In the genomic region with DNA sequence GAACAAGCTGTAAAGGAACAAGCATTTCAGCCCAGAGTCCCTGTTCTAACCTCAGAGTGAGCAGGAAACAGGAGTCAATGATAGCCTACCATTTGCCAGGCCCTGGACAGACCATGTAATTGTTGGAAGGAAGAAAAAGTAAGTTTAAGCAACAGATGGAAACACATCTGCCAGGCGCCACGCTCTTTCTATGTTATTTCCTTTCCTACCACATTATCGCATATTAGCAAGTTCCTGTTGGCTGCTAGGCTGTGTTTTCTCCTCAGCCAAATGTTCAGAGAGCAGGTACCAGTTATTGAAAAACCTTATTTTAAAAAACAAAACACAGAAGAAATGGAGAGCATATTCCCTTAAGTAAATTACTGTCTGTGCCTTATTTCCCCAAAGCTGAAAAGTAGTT, we compare ENCODE assay signal across 17 mouse cellular contexts.
DNase-seq lines count a peak whose midpoint lies in the region; ATAC-seq and TF ChIP-seq lines count a peak whose summit lies in the region.
"Had no signal": no experiment of that assay in that cellular context is flagged by ENCODE, and none has a peak within 500 bp of the region (broad histone marks: within the 10 kb centered on the region; RNA-seq: fewer than 3 reads in every experiment).

No protein-coding gene starts in this region.

- H3K27ac ChIP-seq in layer of hippocampus, adult 2 months: peak overlapping the region; percentile 73; the same call in 1 of the 2 replicates
- H3K27ac ChIP-seq in gastrocnemius, adult 2 months: no peak overlapping the region
- H3K27ac ChIP-seq: forebrain, embryonic 12.5 days; hindbrain, embryonic 14.5 days; intestine, embryonic 15.5 days; limb, embryonic 12.5 days; liver, embryonic 14.5 days; midbrain, embryonic 15.5 days had no signal

- TF ChIP-seq CTCF in layer of hippocampus, adult 2 months (conservative IDR thresholded peaks at IDR 0.05): no peak
- no peak for TF ChIP-seq CTCF in gastrocnemius, adult 2 months (IDR thresholded peaks at IDR 0.05)

- intact Hi-C loops in left cerebral cortex, postnatal 4 days (cut with DNase I): no loop called here
- intact Hi-C loops in gastrocnemius, adult 2 months (cut with DNase I): no loop called here

- DNase-seq in cerebellum, postnatal 10 days: peak; percentile 12 to 26
- DNase-seq in cerebellum, adult 11-12 months: no peak
- DNase-seq in brain, adult 2 months (ENCODE audit: low read depth, low spot score): peak; percentile 66
- DNase-seq in layer of hippocampus, adult 2 months (ENCODE audit: low spot score in 2 of 2): peak; percentile 14 to 53
- peak; percentile 3 for DNase-seq in left cerebral cortex, postnatal 4 days
- DNase-seq in gastrocnemius, adult 2 months: no peak
- no peak for DNase-seq in gastrocnemius, postnatal 25 days
- DNase-seq: gastrocnemius, postnatal 36 days; heart, postnatal 14 days had no signal

- H3K4me3 ChIP-seq in layer of hippocampus, adult 2 months: no peak overlapping the region
- H3K4me3 ChIP-seq in gastrocnemius, adult 2 months: no peak overlapping the region
- H3K4me3 ChIP-seq: forebrain, embryonic 12.5 days; intestine, embryonic 15.5 days; limb, embryonic 12.5 days; midbrain, embryonic 15.5 days had no signal

- ATAC-seq in granulocyte monocyte progenitor cell, adult 5-6 weeks (replicated peaks; ENCODE audit: poor library complexity, severe bottlenecking): no peak
- ATAC-seq: intestine, embryonic 15.5 days; lung, postnatal 0 days; midbrain, embryonic 15.5 days had no signal

Comparison
In these comparisons a context has a peak if more than half of its experiments do, and no peak if none do; other contexts are left out.
1. DNase-seq: peak in cerebellum, postnatal 10 days (2 of 2), brain, adult 2 months (single experiment), layer of hippocampus, adult 2 months (2 of 2) and left cerebral cortex, postnatal 4 days (single experiment); none in cerebellum, adult 11-12 months (single experiment), gastrocnemius, adult 2 months (single experiment) and gastrocnemius, postnatal 25 days (single experiment).